Mouse (Mus musculus) CD8-positive naive resting alpha-beta T cell, adult 2 months (primary cell): ENCODE data around the gene Thsd1.

Experiments
- DNase-seq, 2 experiments: peaks; one replicate each; pipeline ENCODE4 v3.0.0; 2022; ENCODE audit warnings: low read depth in 2 of 2, low spot score in 2 of 2

The Thsd1 gene

GRCm38 (mm10) chr8:22227061-22227877, at the start of gene Thsd1:
Thsd1 (plus strand) TSS chr8:22227313.
- no peak for DNase-seq

DNA sequence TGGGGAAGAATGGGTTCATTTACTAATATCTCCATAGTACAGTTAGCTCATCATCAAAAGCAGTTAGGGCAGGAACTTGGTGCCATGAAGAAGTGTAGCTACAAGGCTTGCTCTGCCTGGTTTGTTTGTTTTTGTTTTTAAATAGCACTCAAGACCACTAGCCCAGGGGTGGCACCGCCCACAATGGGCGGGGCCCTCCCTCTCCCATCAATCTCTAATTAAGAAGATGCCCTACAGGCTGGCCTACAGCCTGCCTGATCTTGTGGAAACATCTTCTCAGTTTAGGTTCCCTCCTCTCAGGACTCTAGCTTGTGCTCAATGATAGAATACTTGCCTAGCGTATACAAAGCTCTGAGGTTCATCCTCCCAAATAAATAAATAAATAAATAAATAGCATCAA, 42.2 kb upstream of the Thsd1 start:
- DNase-seq, result no peak

DNA sequence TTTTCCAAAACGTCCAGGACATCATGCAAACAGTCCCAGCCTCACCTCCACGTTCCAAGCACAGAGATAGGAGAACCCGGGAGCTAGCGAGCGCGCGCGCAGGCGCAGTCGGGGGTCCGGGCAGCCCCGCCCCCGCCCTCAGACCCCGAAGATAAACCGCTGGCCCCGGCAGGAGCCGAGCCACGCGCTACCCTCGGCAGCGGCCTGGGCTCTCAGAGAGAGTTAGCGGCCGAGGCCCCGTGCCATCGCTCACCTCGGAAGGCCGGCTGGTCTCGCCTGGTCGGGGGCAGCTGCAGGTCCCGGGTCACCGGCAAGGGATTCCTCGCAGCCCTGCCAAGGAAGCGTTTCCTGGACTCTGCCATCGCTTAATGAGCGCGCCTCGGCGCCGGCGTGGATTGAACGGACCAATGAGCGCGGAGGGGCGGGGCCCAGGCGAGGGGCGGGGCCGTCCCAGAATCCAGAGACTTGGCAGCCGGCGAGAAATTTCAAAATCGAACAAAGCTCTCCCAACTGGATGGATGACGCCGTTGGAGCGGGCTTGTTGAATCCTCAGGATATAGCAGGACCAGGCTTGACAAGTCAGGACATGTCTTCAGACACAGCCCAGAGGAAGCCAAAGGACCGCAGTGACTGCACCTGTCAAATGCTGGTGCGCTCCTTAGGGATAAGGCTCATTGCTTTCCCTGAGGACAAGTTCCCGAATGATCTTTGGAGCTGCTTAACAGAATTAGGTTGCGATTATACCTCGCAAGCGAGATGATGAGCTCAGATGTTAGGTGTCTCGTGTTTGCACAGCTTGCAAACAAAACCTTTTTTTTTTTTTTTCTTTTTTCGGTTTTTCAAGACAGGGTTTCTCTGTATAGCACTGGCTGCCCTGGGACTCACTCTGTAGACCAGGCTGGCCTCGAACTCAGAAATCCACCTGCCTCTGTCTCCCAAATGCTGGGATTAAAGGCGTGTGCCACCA, 41.4 kb upstream of the Thsd1 start, which contains the start of gene Ckap2:
TSS of gene Ckap2 (minus strand) at position 389 of the 967 bp plus-strand sequence.
- peak; percentile 61 to 64 for DNase-seq

GRCm38 (mm10) chr8:22192660-22193431, 34.3 kb upstream of the Thsd1 start, which contains the start of gene Vps36:
Vps36 (plus strand) TSS chr8:22192809.
- DNase-seq, result peak; percentile 85 to 88

DNA sequence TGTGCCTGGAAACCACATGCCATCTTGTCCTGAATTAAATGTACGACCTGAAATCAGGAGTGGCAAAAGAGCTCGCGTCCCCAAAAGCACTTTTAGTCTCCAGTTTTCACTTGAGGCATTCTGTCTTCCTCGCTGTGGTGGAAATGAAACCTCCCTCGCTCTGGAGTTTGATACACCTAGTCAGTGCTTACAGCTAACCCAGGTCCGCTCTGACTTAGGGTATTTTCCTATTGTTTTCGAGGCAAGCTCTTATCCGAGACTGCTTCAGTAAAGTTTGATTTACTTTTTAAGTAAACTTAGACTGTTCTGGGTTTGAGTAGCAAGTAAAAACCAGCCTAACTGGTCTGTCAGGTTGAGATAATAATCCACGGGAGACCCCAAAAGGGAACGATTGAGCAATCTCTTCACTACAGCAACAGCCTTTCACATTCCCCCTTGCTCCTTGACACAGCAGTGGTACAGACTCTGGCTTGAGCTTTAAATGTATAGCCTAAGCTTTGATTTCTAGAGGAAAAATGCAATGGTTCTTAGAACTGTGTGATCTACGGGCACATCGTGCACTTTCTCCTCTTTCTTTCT, 33.6 kb upstream of the Thsd1 start:
- DNase-seq, result peak in 1 of 2 experiments; percentile 13

GRCm38 (mm10) chr8:22197914-22198313, 29.2 kb upstream of the Thsd1 start:
- DNase-seq, result no peak

DNA sequence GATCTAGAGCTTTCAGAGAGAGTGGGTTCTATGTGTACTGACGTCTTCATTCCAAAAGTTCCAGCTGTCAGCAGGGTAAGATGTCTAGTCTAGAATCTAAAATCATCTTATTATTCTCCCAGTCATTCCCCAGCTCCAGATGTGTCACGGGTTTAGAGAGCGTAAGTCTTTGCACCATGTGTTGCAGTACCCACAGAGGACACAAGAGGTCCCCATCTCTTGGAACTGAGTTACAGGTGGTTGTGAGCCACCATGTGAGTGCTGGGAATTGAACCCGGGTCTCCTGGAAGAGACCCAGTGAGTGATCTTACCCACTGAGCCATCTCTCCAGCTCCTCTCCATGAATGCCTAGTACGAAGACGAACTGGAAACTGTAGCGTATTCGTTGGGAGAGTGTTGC, 27.6 kb upstream of the Thsd1 start:
- no peak for DNase-seq

- no peak for DNase-seq
Observed at GRCm38 (mm10) chr8:22207535-22207934, 19.6 kb upstream of the Thsd1 start.

GRCm38 (mm10) chr8:22209012-22209411, 18.1 kb upstream of the Thsd1 start:
- no peak for DNase-seq

DNA sequence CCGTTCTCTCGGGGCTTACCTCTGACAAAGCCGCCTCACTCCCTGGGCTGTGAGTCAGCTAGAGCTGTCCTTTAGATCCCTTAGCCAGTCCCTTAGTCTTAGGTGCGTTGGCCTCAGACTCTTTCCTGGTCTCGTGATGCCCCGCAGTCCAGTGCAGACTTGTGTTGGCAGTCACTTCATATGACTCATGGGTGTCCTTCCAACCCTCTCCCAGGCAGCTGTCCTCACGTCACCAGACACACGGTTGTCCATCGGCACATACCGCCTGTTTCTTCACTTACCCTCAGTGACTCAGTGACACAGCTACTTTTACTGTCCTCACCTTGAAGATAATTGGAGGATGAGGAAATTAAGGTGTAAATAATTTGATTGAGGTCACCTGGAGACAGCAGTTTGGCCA, 12.3 kb upstream of the Thsd1 start:
- no peak for DNase-seq

DNA sequence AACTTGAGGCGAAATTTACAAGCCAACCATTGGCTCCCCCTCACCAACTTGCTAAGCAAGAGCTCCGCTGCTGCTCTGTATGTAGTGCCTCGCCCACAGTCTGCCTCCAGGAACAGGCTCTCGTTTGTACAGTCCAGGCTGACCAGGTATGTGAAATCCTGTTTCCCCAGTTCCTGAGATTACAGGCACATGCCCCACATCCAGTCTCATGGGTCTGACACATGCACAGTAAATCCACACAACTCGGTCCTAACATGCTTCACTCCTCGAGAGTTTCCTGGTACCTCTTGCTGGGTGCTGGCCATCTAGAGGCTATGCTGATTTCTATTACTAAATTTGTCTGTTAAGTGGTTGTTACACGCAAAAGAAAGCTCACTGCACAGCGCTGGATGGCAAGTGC, 752 bp upstream of the Thsd1 start:
- no peak for DNase-seq

- no peak for DNase-seq
Observed at GRCm38 (mm10) chr8:22228621-22229020, 1.5 kb downstream of the Thsd1 start.

DNA sequence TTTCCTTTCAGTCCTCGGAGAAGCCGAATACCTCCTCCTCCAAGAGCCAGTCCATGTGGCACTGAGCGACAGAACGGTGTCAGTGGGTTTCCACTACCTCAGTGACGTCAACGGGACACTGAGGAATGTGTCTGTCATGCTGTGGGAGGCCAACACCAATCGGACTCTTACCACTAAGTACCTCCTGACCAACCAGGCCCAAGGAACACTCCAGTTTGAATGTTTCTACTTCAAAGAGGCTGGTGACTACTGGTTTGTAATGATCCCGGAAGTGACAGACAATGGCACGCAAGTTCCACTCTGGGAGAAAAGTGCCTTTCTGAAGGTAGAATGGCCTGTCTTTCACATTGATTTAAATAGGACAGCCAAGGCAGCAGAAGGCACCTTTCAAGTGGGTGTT, 15.9 kb downstream of the Thsd1 start:
- DNase-seq, result no peak

GRCm38 (mm10) chr8:22245663-22246062, 18.6 kb downstream of the Thsd1 start:
- DNase-seq, result no peak

GRCm38 (mm10) chr8:22247956-22248355, 20.8 kb downstream of the Thsd1 start:
- no peak for DNase-seq

- no peak for DNase-seq
Observed at GRCm38 (mm10) chr8:22249080-22249479, 22.0 kb downstream of the Thsd1 start.

- no peak for DNase-seq
Observed at GRCm38 (mm10) chr8:22258946-22259450, 31.9 kb downstream of the Thsd1 start.

DNA sequence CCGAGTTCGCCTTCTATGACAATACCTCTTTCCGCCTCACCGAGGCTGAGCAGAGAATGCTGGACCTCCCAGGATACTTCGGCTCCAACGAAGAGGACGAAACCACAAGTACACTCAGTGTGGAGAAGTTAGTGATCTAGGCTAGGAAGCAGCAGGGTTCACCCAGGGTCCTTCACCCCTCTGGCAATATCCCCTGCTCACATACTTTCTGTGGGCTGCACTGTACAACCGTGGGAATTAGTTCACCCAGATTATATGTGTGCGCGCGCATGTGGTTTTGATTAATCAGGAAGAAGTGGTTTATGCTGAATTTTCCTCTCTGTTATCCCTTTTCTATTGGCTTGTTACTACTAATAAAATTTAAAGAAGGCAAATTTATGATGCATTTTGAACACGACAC, 32.4 kb downstream of the Thsd1 start:
- DNase-seq, result no peak

DNA sequence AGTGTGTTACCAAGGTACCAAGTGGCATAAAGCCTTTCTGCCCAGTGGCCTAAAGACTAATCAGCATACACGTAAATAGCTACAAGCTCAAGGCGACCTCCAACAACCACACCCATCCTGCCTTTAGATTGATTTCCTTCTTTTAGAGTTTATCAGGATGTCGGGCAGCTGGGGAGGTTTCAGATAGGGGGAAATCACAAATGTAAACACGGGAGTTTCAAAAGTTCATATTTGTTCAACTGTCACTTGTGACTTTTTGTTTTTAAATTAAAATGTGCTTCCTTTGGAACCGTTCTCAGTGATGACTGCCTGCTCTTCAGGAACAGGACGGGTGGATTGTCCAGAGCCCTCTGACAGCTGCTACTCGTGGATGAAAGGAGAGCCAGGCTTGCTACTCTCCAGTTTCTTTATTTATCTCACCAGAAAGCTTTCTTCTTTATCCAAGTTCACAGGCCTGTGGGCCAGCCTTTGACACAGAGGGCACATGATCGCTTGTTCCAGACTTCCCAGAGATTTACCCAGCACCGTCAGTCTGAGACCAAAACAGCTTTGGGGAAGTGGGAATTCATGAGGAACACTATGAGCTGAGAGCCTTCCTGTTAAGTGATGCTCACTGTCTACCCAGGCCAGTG, 33.1 kb downstream of the Thsd1 start:
- DNase-seq, result no peak

DNA sequence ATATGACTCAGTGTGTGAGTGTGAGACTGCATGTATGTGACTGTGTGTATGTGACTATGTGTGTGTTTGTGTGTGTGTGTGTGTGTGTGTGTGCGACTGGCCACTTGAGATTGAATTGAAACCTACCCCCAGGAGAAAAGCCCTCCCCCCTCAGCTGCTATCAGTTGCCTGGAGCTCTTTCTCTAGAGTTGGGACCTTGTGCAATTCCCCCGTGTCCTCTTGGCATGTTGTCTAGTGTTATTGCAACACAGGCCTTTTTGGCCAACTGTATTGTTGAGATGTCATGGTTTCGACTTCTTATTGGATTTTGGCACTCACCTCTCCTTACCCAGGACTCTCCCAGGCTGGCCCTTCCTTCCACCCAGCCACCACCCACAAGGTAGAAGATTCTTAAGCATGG, 35.2 kb downstream of the Thsd1 start:
- no peak for DNase-seq
